Mouse (Mus musculus) MEL (cell line): ENCODE results near the gene Auts2.

Experiments used
- CTCF ChIP-seq, 3 experiments: IDR thresholded peaks in 2 of 3; conservative IDR thresholded peaks in 1 of 3; 2 replicates each; pipeline ENCODE4 v1.5.1; 2011 to 2012; ENCODE audit warnings: low read length in 3 of 3, low read depth in 2 of 3, mild to moderate bottlenecking in 2 of 3, improper control_type of control experiment in 1 of 3, inconsistent platforms in 1 of 3, mixed read lengths in 1 of 3, moderate library complexity in 1 of 3; ENCODE audit not compliant: control insufficient read depth in 1 of 3, insufficient read depth in 1 of 3, poor library complexity in 1 of 3, severe bottlenecking in 1 of 3
- POLR2A ChIP-seq, 2 experiments: IDR thresholded peaks; 2 replicates each; pipeline ENCODE4 v1.6.1; 2011 to 2012; ENCODE audit warnings: low read length in 2 of 2, mild to moderate bottlenecking in 2 of 2, control low read depth in 1 of 2, improper control_type of control experiment in 1 of 2, low read depth in 1 of 2, moderate library complexity in 1 of 2; ENCODE audit not compliant: control insufficient read depth in 1 of 2, insufficient read depth in 1 of 2, poor library complexity in 1 of 2
- TAL1 ChIP-seq: IDR thresholded peaks from 2 replicates; pipeline ENCODE4 v1.6.1; 2012; ENCODE audit warnings: mild to moderate bottlenecking, inconsistent platforms, low read length, moderate library complexity, mixed read lengths
- UBTF ChIP-seq: IDR thresholded peaks from 2 replicates; pipeline ENCODE4 v1.6.1; 2012; ENCODE audit warnings: low read depth, mild to moderate bottlenecking, inconsistent platforms, low read length, improper control_type of control experiment, moderate library complexity, borderline replicate concordance; ENCODE audit not compliant: insufficient read depth
- USF1 ChIP-seq: IDR thresholded peaks from 2 replicates; pipeline ENCODE4 v1.6.1; 2014; ENCODE audit warnings: low read depth, mild to moderate bottlenecking, inconsistent platforms, low read length, improper control_type of control experiment, moderate library complexity

DNA sequence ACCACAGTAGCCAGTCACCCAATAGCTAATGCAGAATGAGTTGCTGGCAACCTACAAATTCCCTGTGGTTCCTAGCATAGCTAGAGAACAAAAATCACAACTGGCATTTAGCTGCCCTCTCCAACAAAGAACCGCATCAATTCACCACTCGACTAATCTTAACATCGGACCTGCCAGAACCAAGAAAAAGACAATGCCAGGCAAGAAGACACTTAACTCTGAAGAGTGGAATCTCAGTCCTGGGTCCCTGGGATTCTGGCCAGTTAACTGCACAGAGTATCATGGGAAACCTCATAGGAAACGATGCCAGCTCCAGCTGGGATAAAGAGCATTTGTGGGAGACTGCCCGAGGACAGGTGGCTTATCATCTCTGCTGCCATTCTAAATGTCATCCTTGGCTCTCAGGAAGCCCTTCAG is 70.2 kb downstream of the Auts2 start:
- TF ChIP-seq UBTF = no peak
- no peak for TF ChIP-seq CTCF (IDR thresholded peaks at IDR 0.05 in 2 of 3, conservative IDR thresholded peaks at IDR 0.05 in 1 of 3; ENCODE audit: control insufficient read depth in 1 of 3, insufficient read depth in 1 of 3, low read depth in 2 of 3, low read length in 3 of 3, poor library complexity in 1 of 3, severe bottlenecking in 1 of 3)
- no peak for TF ChIP-seq USF1
- TF ChIP-seq POLR2A (IDR thresholded peaks at IDR 0.05; ENCODE audit: control insufficient read depth in 1 of 2, insufficient read depth in 1 of 2, low read depth in 1 of 2, low read length in 2 of 2, poor library complexity in 1 of 2) = no peak
- TF ChIP-seq TAL1 = no peak
